Mouse (Mus musculus) thymus, adult 2 months (tissue): Measurements from ENCODE around the gene Hrh2. TPM values are rescaled to one million over a fixed set of nuclear protein-coding genes. Genes with fewer than 3 reads are reported as not detected.
A peak's percentile ranks its signal among the peaks of the same experiment; 100 is the strongest.

ENCODE experiments used
- DNase-seq: peaks from one replicate; pipeline ENCODE4 v3.0.0; 2021
- H3K27ac ChIP-seq: fragments of 200-500 bp; 2 replicates; pipeline ENCODE4 v1.5.1; 2012; ENCODE audit warnings: low read length, control low read depth; ENCODE audit not compliant: control insufficient read depth, insufficient read depth
- H3K27me3 ChIP-seq: fragments of 200-500 bp; 2 replicates; pipeline ENCODE4 v1.6.1; 2012; ENCODE audit warnings: mild to moderate bottlenecking, low read length, moderate library complexity, mixed read lengths; ENCODE audit not compliant: control insufficient read depth, insufficient read depth
- H3K36me3 ChIP-seq: fragments of 200-500 bp; 2 replicates; pipeline ENCODE4 v1.6.1; 2012; ENCODE audit warnings: mild to moderate bottlenecking, low read length, moderate library complexity; ENCODE audit not compliant: control insufficient read depth, insufficient read depth
- H3K4me1 ChIP-seq: fragments of 200-500 bp; replicated peaks from 2 replicates; pipeline ENCODE4 v1.6.1; 2012; ENCODE audit warnings: low read length; ENCODE audit not compliant: control insufficient read depth, insufficient read depth
- H3K4me3 ChIP-seq: fragments of 200-500 bp; 2 replicates; pipeline ENCODE4 v1.5.1; 2012; ENCODE audit warnings: mild to moderate bottlenecking, low read length, control low read depth, moderate library complexity; ENCODE audit not compliant: control insufficient read depth, insufficient read depth
- CTCF ChIP-seq: fragments of 200-500 bp; IDR thresholded peaks from 2 replicates; pipeline ENCODE4 v1.5.1; 2012; ENCODE audit warnings: mild to moderate bottlenecking, control low read depth, low read length, moderate library complexity, borderline replicate concordance; ENCODE audit not compliant: control insufficient read depth, poor library complexity, insufficient read depth; ENCODE audit errors: extremely low read depth
- POLR2A ChIP-seq: fragments of 200-500 bp; IDR thresholded peaks from 2 replicates; pipeline ENCODE4 v1.6.1; 2012; ENCODE audit warnings: mild to moderate bottlenecking, low read length, control low read depth, moderate library complexity; ENCODE audit not compliant: control insufficient read depth, poor library complexity, insufficient read depth; ENCODE audit errors: extremely low read depth
- WGBS: fragments of 180-500 bp; shearing (Covaris S2); methylation state at CpG from one replicate; pipeline ENCODE4 v1.1.7; 2018; 5-methylcytosine and 5-hydroxymethylcytosine counted together
- polyA plus RNA-seq: library from polyadenylated mRNA; depleted of rRNA; stranded (reverse); fragments of >200 nt; gene quantifications from 2 replicates; pipeline ENCODE4 v1.2.3, GENCODE M21; 2012

The Hrh2 gene
- polyA plus RNA-seq, 1 experiment = 4.2 TPM

GRCm38 (mm10) chr13:54245204-54245603 lies 53.3 kb downstream of the Hrh2 start:
- no peak for DNase-seq
- no peaks in the 10 kb centered on the region; the same call in 1 of the 2 replicates for H3K27me3 ChIP-seq
- H3K36me3 ChIP-seq = no peaks in the 10 kb centered on the region
- no peak for TF ChIP-seq CTCF
- TF ChIP-seq POLR2A = no peak
- no peaks in the 10 kb centered on the region for H3K4me1 ChIP-seq
- H3K27ac ChIP-seq = no peak overlapping the region
- H3K4me3 ChIP-seq = no peak overlapping the region
- WGBS = 79% methylated on average over 5 of the region's 5 CpGs

GRCm38 (mm10) chr13:54247545-54247944 lies 55.6 kb downstream of the Hrh2 start:
- Histone ChIP-seq H3K4me1 (no peaks in the 10 kb centered on the region), H3K27ac (no peak overlapping the region), H3K27me3 (no peaks in the 10 kb centered on the region; the same call in 1 of the 2 replicates), H3K36me3 (no peaks in the 10 kb centered on the region), H3K4me3 (no peak overlapping the region)
- peak; percentile 50 for DNase-seq
- WGBS = 21% methylated on average over 4 of the region's 4 CpGs
- no peak for TF ChIP-seq POLR2A
- TF ChIP-seq CTCF = peak; percentile 64; the same call in 1 of the 2 replicates

GRCm38 (mm10) chr13:54248436-54248995 lies 56.6 kb downstream of the Hrh2 start:
- Histone ChIP-seq H3K4me1 (no peaks in the 10 kb centered on the region), H3K27ac (no peak overlapping the region), H3K4me3 (no peak overlapping the region), H3K27me3 (no peaks in the 10 kb centered on the region; the same call in 1 of the 2 replicates), H3K36me3 (no peaks in the 10 kb centered on the region)
- TF ChIP-seq POLR2A (no peak), CTCF (no peak)
- no peak for DNase-seq
- WGBS = 66% methylated on average over 13 of the region's 13 CpGs

- H3K4me3 ChIP-seq = no peak overlapping the region
- no peaks in the 10 kb centered on the region for H3K36me3 ChIP-seq
- H3K27me3 ChIP-seq = no peaks in the 10 kb centered on the region; the same call in 1 of the 2 replicates
- no peak for DNase-seq
- TF ChIP-seq POLR2A = no peak
- TF ChIP-seq CTCF = no peak
- H3K4me1 ChIP-seq = no peaks in the 10 kb centered on the region
- no peak overlapping the region for H3K27ac ChIP-seq
- WGBS = 66% methylated on average over 4 of the region's 4 CpGs
Measured at GRCm38 (mm10) chr13:54249007-54249406, 57.1 kb downstream of the Hrh2 start.

GRCm38 (mm10) chr13:54250346-54250745 lies 58.4 kb downstream of the Hrh2 start:
- no peak for TF ChIP-seq POLR2A
- DNase-seq = no peak
- WGBS = 76% methylated on average over 8 of the region's 8 CpGs
- Histone ChIP-seq H3K27me3 (no peaks in the 10 kb centered on the region; the same call in 1 of the 2 replicates), H3K4me3 (no peak overlapping the region), H3K27ac (no peak overlapping the region), H3K4me1 (no peaks in the 10 kb centered on the region), H3K36me3 (no peaks in the 10 kb centered on the region)

GRCm38 (mm10) chr13:54251541-54252225 lies 59.8 kb downstream of the Hrh2 start:
- DNase-seq = no peak
- Histone ChIP-seq H3K36me3 (no peaks in the 10 kb centered on the region), H3K4me3 (no peak overlapping the region), H3K27me3 (no peaks in the 10 kb centered on the region; the same call in 1 of the 2 replicates), H3K4me1 (no peaks in the 10 kb centered on the region), H3K27ac (no peak overlapping the region)
- 91% methylated on average over 11 of the region's 11 CpGs for WGBS
- TF ChIP-seq POLR2A = no peak
- no peak for TF ChIP-seq CTCF
